Comparison of ENCODE assay signal across 8 mouse cellular contexts in genomic region chr12:33146622-33147433, GRCm38 (mm10). TPM values are rescaled to one million over a fixed set of nuclear protein-coding genes. Genes with fewer than 3 reads are reported as not detected.
DNase-seq lines count a peak whose midpoint lies in the region; ATAC-seq and TF ChIP-seq lines count a peak whose summit lies in the region.

No protein-coding gene starts in this region.

- no peak for TF ChIP-seq POLR2A in cerebellum, adult 2 months (IDR thresholded peaks at IDR 0.05; ENCODE audit: borderline replicate concordance, insufficient read depth, low read length)
- TF ChIP-seq POLR2A in testis, adult 2 months (IDR thresholded peaks at IDR 0.05; ENCODE audit: control insufficient read depth, low read depth, low read length), result no peak

- no peak for TF ChIP-seq EP300 in heart, postnatal 0 days (IDR thresholded peaks at IDR 0.05; ENCODE audit: low read depth)
- no peak for TF ChIP-seq EP300 in liver, postnatal 0 days (IDR thresholded peaks at IDR 0.05; ENCODE audit: low read depth)

- no peak overlapping the region for H3K27ac ChIP-seq in cerebellum, adult 2 months (ENCODE audit: insufficient read depth, low read length)
- H3K27ac ChIP-seq in testis, adult 2 months (ENCODE audit: control insufficient read depth, insufficient read depth, low read depth, low read length), result no peak overlapping the region
- H3K27ac ChIP-seq in heart, postnatal 0 days (ENCODE audit: low read depth), result no peak overlapping the region
- H3K27ac ChIP-seq in liver, postnatal 0 days (ENCODE audit: low read depth), result no peak overlapping the region
- H3K27ac ChIP-seq in stomach, embryonic 14.5 days (ENCODE audit: low read length), result no peak overlapping the region

- H3K4me2 ChIP-seq in heart, postnatal 0 days (ENCODE audit: low read depth, low read length), result peak overlapping the region; percentile 99
- H3K4me2 ChIP-seq in liver, postnatal 0 days (ENCODE audit: low read depth, low read length), result peak overlapping the region; percentile 95
- peak overlapping the region; percentile 90 for H3K4me2 ChIP-seq in stomach, embryonic 14.5 days (replicated peaks; ENCODE audit: low read depth, low read length)

- no peaks in the 10 kb centered on the region for H3K36me3 ChIP-seq in testis, adult 2 months (ENCODE audit: control insufficient read depth, insufficient read depth, low read length)
- no peaks in the 10 kb centered on the region for H3K36me3 ChIP-seq in heart, postnatal 0 days (replicated peaks; ENCODE audit: control insufficient read depth, insufficient read depth, low read length)
- no peaks in the 10 kb centered on the region for H3K36me3 ChIP-seq in liver, postnatal 0 days (replicated peaks; ENCODE audit: insufficient read depth, low read length)
- H3K36me3 ChIP-seq in stomach, embryonic 14.5 days (ENCODE audit: control insufficient read depth, insufficient read depth, low read length), result no peaks in the 10 kb centered on the region

- peak overlapping the region; percentile 57 for H3K4me3 ChIP-seq in cerebellum, adult 2 months (replicated peaks; ENCODE audit: insufficient read depth, low read depth, low read length)
- peak overlapping the region; percentile 85 for H3K4me3 ChIP-seq in testis, adult 2 months (ENCODE audit: control insufficient read depth, low read depth, low read length)
- peak overlapping the region; percentile 69 for H3K4me3 ChIP-seq in heart, postnatal 0 days (ENCODE audit: low read depth, low read length)
- peak overlapping the region; percentile 75 for H3K4me3 ChIP-seq in liver, postnatal 0 days (ENCODE audit: low read depth, low read length)
- peak overlapping the region; percentile 73 for H3K4me3 ChIP-seq in stomach, embryonic 14.5 days (ENCODE audit: low read depth, low read length)

- DNase-seq in cerebellum, adult 2 months, result no peak
- DNase-seq in cerebellum, adult 8-10 months, result no peak
- DNase-seq in testis, postnatal 14 days (ENCODE audit: low spot score), result no peak
- DNase-seq in heart, postnatal 0 days (ENCODE audit: low spot score), result no peak
- DNase-seq in liver, postnatal 0 days, result peak; percentile 24
- no peak for DNase-seq in yolk sac, embryonic 10.5 days (ENCODE audit: low spot score)

- H3K27me3 ChIP-seq in cerebellum, adult 2 months (ENCODE audit: control insufficient read depth, insufficient read depth, low read length), result no peaks in the 10 kb centered on the region
- no peaks in the 10 kb centered on the region for H3K27me3 ChIP-seq in testis, adult 2 months (ENCODE audit: control insufficient read depth, insufficient read depth, low read length)
- peaks cover 21% of the 10 kb centered on the region for H3K27me3 ChIP-seq in heart, postnatal 0 days (ENCODE audit: control insufficient read depth, insufficient read depth, low read length)
- peaks cover 28% of the 10 kb centered on the region for H3K27me3 ChIP-seq in liver, postnatal 0 days (ENCODE audit: insufficient read depth, low read length)
- no peaks in the 10 kb centered on the region; the same call in 1 of the 2 replicates for H3K27me3 ChIP-seq in stomach, embryonic 14.5 days (ENCODE audit: control insufficient read depth, insufficient read depth, low read length)

- H3K4me1 ChIP-seq in cerebellum, adult 2 months (ENCODE audit: control insufficient read depth, insufficient read depth, low read length), result peaks cover 9% of the 10 kb centered on the region
- peaks cover 9% of the 10 kb centered on the region for H3K4me1 ChIP-seq in testis, adult 2 months (ENCODE audit: control insufficient read depth, insufficient read depth, low read length)
- H3K4me1 ChIP-seq in heart, postnatal 0 days (ENCODE audit: control insufficient read depth, insufficient read depth), result peaks cover 15% of the 10 kb centered on the region
- peaks cover 18% of the 10 kb centered on the region for H3K4me1 ChIP-seq in liver, postnatal 0 days (ENCODE audit: insufficient read depth)
- H3K4me1 ChIP-seq in stomach, embryonic 14.5 days (ENCODE audit: control insufficient read depth, insufficient read depth, low read length), result peaks cover 7% of the 10 kb centered on the region; the same call in 1 of the 2 replicates

- TF ChIP-seq CTCF in cerebellum, adult 2 months (IDR thresholded peaks at IDR 0.05; ENCODE audit: borderline replicate concordance, insufficient read depth, low read depth, low read length), result no peak
- no peak for TF ChIP-seq CTCF in testis, adult 2 months (IDR thresholded peaks at IDR 0.05; ENCODE audit: control insufficient read depth, insufficient read depth, insufficient replicate concordance, low read depth, low read length)
- no peak for TF ChIP-seq CTCF in heart, postnatal 0 days (IDR thresholded peaks at IDR 0.05; ENCODE audit: low read depth)
- TF ChIP-seq CTCF in liver, postnatal 0 days (IDR thresholded peaks at IDR 0.05; ENCODE audit: low read depth), result no peak

- ATAC-seq in heart, postnatal 0 days (ENCODE audit: insufficient read depth, low read depth), result peak; percentile 37
- ATAC-seq in liver, postnatal 0 days, result peak; percentile 24
- 0 out of 2 replicates have a peak, but pooled peaks have one; percentile 21 for ATAC-seq in stomach, embryonic 14.5 days (ENCODE audit: insufficient number of reproducible peaks, insufficient read depth, low FRiP score, low read depth)

- 9% methylated on average over 29 of the region's 29 CpGs for WGBS in cerebellum, adult 2 months
- 7% methylated on average over 29 of the region's 29 CpGs for WGBS in heart, postnatal 0 days
- WGBS in liver, postnatal 0 days (ENCODE audit: insufficient replicate concordance), result 9% methylated on average over 28 of the region's 29 CpGs
- 6% methylated on average over 29 of the region's 29 CpGs for WGBS in stomach, embryonic 14.5 days

- H3K9ac ChIP-seq in heart, postnatal 0 days (replicated peaks; ENCODE audit: low read depth, low read length), result peak overlapping the region; percentile 58
- H3K9ac ChIP-seq in liver, postnatal 0 days (replicated peaks), result peak overlapping the region; percentile 66
- H3K9ac ChIP-seq in stomach, embryonic 14.5 days (replicated peaks; ENCODE audit: low read depth, low read length), result peak overlapping the region; percentile 46

- H3K9me3 ChIP-seq in heart, postnatal 0 days (replicated peaks; ENCODE audit: control insufficient read depth, low read length), result no peaks in the 10 kb centered on the region
- H3K9me3 ChIP-seq in liver, postnatal 0 days (ENCODE audit: low read length), result no peaks in the 10 kb centered on the region
- H3K9me3 ChIP-seq in stomach, embryonic 14.5 days (ENCODE audit: control insufficient read depth, low read depth, low read length), result no peaks in the 10 kb centered on the region

RNA-seq across cellular contexts. Expression of gene Atxn7l1, which starts 0.7 kb away (rescaled TPM):
- polyA plus RNA-seq in cerebellum, adult 2 months (2012; rRNA removed), result 38.7 and 40.9 TPM in 2 replicates
- 176 and 194 TPM in 2 replicates for polyA plus RNA-seq in testis, adult 2 months (2012; rRNA removed)
- 6.7 and 11.1 TPM in 2 replicates for total RNA-seq in heart, postnatal 0 days (2014; rRNA removed; ENCODE audit: low replicate concordance)
- polyA plus RNA-seq in heart, postnatal 0 days (2015; fragmentation: Nextera tagmentation; extraction: Ambion mirVana), result 4.5 and 5.3 TPM in 2 replicates
- polyA plus RNA-seq in liver, postnatal 0 days (2015; fragmentation: Nextera tagmentation; extraction: Ambion mirVana), result 7.2 and 8.5 TPM in 2 replicates
- 17.6 and 21.5 TPM in 2 replicates for polyA plus RNA-seq in stomach, embryonic 14.5 days (2014; fragmentation: Nextera tagmentation; extraction: Ambion mirVana)

RNA-seq across cellular contexts. Expression of gene Cdhr3, which starts 54.2 kb away (rescaled TPM):
- polyA plus RNA-seq in cerebellum, adult 2 months (2012; rRNA removed), result 1.4 TPM in 2 replicates
- 0.02 TPM in 1 of 2 replicates, not detected in the other for polyA plus RNA-seq in testis, adult 2 months (2012; rRNA removed)
- 1.5 TPM in 1 of 2 replicates, not detected in the other for total RNA-seq in heart, postnatal 0 days (2014; rRNA removed; ENCODE audit: low replicate concordance)
- polyA plus RNA-seq in heart, postnatal 0 days (2015; fragmentation: Nextera tagmentation; extraction: Ambion mirVana), result 0.73 and 1.2 TPM in 2 replicates
- not detected in 2 replicates for polyA plus RNA-seq in liver, postnatal 0 days (2015; fragmentation: Nextera tagmentation; extraction: Ambion mirVana)
- polyA plus RNA-seq in stomach, embryonic 14.5 days (2014; fragmentation: Nextera tagmentation; extraction: Ambion mirVana), result 0.13 TPM in 1 of 2 replicates, not detected in the other
